Mouse (Mus musculus) adrenal gland, adult (tissue): ENCODE results near the gene Acd.

ENCODE experiments used
- DNase-seq, 2 experiments: peaks; one replicate each; pipeline ENCODE4 v3.0.0; 2022 to 2023; ENCODE audit warnings: low spot score in 1 of 2; ENCODE audit not compliant: inconsistent age in 2 of 2

The Acd gene

GRCm38 (mm10) chr8:105702731-105703415, 2.0 kb upstream of the Acd start:
- DNase-seq: peak in 1 of 2 experiments; percentile 48

GRCm38 (mm10) chr8:105702001-105702401, 1.1 kb upstream of the Acd start:
- DNase-seq: no peak

- no peak for DNase-seq
Measured at GRCm38 (mm10) chr8:105700566-105700965, 336 bp downstream of the Acd start.

- DNase-seq: no peak
Measured at GRCm38 (mm10) chr8:105699488-105700215, 1.2 kb downstream of the Acd start.

- no peak for DNase-seq
Measured at GRCm38 (mm10) chr8:105698734-105699133, 2.2 kb downstream of the Acd start.

GRCm38 (mm10) chr8:105697196-105697780, 3.6 kb downstream of the Acd start:
- no peak for DNase-seq

GRCm38 (mm10) chr8:105695080-105695780, 5.7 kb downstream of the Acd start:
- DNase-seq: no peak

- DNase-seq: no peak
Measured at GRCm38 (mm10) chr8:105694051-105694799, 6.7 kb downstream of the Acd start.

- DNase-seq: peak; percentile 67 to 88
Measured at GRCm38 (mm10) chr8:105693648-105694047, 7.3 kb downstream of the Acd start.

- no peak for DNase-seq
Measured at GRCm38 (mm10) chr8:105692449-105693182, 8.3 kb downstream of the Acd start.

- no peak for DNase-seq
Measured at GRCm38 (mm10) chr8:105690978-105691377, 9.9 kb downstream of the Acd start.

GRCm38 (mm10) chr8:105689983-105690360, 10.9 kb downstream of the Acd start:
- DNase-seq: no peak

- DNase-seq: no peak
Measured at GRCm38 (mm10) chr8:105689256-105689982, 11.5 kb downstream of the Acd start.

- DNase-seq: no peak
Measured at GRCm38 (mm10) chr8:105688242-105688752, 12.6 kb downstream of the Acd start.

GRCm38 (mm10) chr8:105687512-105687911, 13.4 kb downstream of the Acd start:
- DNase-seq: no peak

GRCm38 (mm10) chr8:105686551-105686950, 14.4 kb downstream of the Acd start:
- no peak for DNase-seq

GRCm38 (mm10) chr8:105685796-105686308, 15.1 kb downstream of the Acd start, which contains the start of gene Carmil2:
Carmil2 (plus strand) TSS chr8:105686274.
- peak; percentile 57 to 84 for DNase-seq

- no peak for DNase-seq
Measured at GRCm38 (mm10) chr8:105685325-105685724, 15.6 kb downstream of the Acd start.

- no peak for DNase-seq
Measured at GRCm38 (mm10) chr8:105677891-105678290, 23.0 kb downstream of the Acd start.
